Mouse (Mus musculus) gastrocnemius, adult 18-20 months (tissue): Measurements from ENCODE around the gene Cfl2. TPM values are rescaled to one million over a fixed set of nuclear protein-coding genes. Genes with fewer than 3 reads are reported as not detected.
"Not testable (repeated sequence)": the region's sequence is repeated elsewhere in the genome, so short reads cannot be mapped to it uniquely, and the experiment has no call there.

Experiments used
- DNase-seq: peaks from one replicate; pipeline ENCODE4 v3.0.0; 2021; ENCODE audit warnings: low spot score
- long read RNA-seq, 2 experiments: library from polyadenylated mRNA; stranded (forward); transcript quantifications; one replicate each; pipeline ENCODE4 v2.0.0; 2021
- total RNA-seq, 2 experiments: library from RNA; stranded (reverse); gene quantifications; 2 replicates each; pipeline ENCODE4 v1.2.3; 2021

Gene Cfl2
- 100 to 1,000 TPM; 462 to 524 TPM for total RNA-seq
- long read RNA-seq, experiment 1, transcript Cfl2-201 (4 exons, 2,940 nt): major isoform, 398 of 529 reads
- long read RNA-seq, experiment 1, transcript Cfl2-203 (4 exons, 1,128 nt): minor isoform, 46 of 529 reads
- long read RNA-seq, experiment 1, partial matches to known transcripts: 18 of 529 reads
- long read RNA-seq, experiment 1, other reads (novel, unspliced or antisense): 62 of 529 reads
- long read RNA-seq, experiment 2, transcript Cfl2-203 (4 exons, 1,128 nt): minor isoform, 33 of 474 reads
- long read RNA-seq, experiment 2, transcript Cfl2-201 (4 exons, 2,940 nt): major isoform, 355 of 474 reads
- long read RNA-seq, experiment 2, partial matches to known transcripts: 15 of 474 reads
- long read RNA-seq, experiment 2, other reads (novel, unspliced or antisense): 68 of 474 reads

DNA sequence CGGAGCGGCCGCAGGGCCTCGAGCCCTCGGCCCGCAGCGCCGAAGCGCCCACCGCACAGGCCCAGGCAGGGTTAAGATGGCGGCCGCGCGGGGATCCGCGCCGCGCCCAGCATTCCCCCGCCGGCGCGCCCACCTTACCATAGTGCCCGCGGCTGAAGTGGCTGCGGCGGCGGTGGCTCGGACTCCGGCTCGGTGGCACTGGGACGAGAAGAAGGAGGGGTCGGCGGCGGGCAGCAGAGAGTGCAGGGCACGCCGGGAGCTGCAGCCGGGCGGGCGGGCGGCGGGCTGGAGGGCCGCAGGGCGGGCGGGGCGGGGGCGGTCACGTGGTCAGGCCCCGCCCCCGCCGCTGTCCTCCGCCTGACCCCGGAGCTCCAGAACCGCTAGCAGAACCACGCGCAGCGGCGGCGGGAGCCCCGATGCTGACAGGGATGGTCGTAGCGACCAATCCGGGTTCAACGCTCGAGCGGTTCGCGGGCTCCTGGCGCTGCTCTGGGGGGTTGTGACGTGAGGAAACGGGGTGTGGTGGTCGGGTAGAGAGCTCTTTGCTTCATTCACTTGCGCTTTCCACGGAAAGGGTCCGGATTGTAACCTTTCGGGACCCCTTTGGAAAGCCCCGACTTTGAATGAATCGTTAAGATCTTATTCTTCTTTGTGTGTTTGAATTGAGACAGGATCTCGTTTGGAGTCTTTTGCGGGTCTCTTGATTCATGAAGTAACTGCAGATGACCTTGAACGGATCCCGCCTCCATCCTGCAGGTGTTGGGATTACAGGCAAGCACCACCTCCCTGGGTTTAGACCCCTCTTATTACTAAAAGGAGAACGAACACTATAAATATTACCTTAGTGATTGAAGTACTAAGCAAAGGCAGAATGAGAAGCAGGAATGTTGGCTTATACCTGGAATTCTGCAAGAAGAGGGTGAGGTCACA lies at the start of gene Cfl2:
Cfl2 (minus strand) TSS at position 272 of the 930 bp plus-strand sequence.
- peak; percentile 80 for DNase-seq

DNA sequence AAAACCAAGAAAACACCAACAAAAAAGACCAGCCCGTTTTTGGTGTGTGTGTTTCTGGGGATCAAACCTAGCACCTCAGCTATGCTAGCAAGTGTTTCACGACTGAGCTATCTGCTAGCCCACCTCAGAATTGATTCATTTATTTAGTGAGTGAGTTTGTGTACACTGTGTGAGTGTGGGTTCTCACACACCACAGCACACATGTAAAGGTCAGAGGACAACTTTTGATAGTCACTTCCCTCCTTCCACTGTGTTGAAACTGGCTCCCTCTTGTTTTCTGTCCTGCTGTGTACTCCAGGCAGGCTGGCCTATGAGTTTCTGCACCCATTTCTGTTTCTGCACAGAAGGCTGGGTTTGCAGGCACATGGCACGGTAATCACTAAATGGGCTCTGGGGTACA lies 47.7 kb upstream of the Cfl2 start:
- DNase-seq: no peak

DNA sequence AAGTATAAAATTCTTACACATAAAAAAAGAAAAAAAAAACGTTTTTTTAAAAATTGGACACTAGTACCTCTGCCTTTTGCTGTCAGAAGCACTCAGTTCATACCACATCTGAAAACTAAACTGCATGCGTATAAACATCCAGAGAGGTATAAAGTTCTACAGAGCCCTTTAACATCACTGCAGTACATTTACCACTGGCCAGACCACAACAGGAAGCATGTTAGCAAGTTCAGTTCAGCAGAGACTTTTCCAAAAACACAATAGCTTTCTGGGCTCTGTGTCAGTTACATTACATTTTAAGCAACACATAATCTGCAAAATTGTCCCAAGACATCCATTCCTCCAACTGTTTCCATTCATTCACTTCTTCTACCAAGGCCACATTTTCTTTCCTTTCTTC lies 29.9 kb upstream of the Cfl2 start:
- not testable (repeated sequence) for DNase-seq

GRCm38 (mm10) chr12:54890426-54890825 lies 27.7 kb upstream of the Cfl2 start:
- DNase-seq: no peak

DNA sequence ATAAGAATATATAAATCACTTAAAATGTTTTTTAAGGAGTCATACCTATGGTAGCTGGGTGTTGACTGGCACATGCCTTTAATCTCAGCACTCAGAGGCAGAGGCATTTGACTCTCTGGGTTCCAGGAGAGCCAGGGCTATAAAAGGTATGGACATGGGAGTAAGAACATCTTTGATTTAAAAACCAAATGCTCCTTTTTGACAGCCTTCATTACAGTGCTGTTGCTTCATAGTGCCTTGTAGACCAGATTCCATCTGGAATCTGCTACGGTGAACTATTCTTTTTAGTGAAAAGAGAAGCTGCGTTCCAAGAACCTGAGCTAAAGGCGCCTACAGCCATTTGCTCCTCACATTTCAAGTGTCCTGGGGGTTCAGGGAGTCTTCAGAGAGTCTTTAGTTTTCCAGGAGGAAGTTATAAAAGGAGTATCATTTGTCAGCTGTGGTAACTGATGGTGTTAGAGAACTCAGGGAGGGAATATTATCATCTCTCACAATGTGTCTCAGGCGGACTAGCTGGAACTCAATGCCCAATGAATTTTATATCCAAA lies 25.0 kb upstream of the Cfl2 start:
- DNase-seq: no peak

GRCm38 (mm10) chr12:54879630-54880029 lies 17.0 kb upstream of the Cfl2 start:
- DNase-seq: peak; percentile 68

DNA sequence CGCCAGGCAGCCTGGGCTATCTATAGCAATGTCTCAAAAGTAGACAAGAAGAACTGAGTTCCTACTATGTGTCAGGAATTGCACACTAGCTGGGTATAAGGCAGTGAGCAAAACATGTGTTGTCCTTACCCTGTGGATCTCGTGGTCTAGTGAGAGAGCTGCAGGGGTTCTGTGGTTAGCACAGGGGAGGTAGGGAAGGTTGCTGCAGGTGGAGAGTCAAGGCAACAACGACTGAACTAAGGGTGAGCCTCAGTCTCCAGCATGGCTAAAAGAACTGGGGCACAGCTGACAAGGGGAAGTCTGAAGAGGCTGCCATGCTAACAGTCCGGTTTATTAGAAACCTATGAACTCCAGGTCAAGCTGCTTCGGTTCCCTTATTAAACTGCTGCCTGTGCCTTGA lies 16.5 kb upstream of the Cfl2 start:
- no peak for DNase-seq

GRCm38 (mm10) chr12:54877875-54878274 lies 15.2 kb upstream of the Cfl2 start:
- DNase-seq: no peak

- DNase-seq: no peak
Measured at GRCm38 (mm10) chr12:54876879-54877278, 14.2 kb upstream of the Cfl2 start.

DNA sequence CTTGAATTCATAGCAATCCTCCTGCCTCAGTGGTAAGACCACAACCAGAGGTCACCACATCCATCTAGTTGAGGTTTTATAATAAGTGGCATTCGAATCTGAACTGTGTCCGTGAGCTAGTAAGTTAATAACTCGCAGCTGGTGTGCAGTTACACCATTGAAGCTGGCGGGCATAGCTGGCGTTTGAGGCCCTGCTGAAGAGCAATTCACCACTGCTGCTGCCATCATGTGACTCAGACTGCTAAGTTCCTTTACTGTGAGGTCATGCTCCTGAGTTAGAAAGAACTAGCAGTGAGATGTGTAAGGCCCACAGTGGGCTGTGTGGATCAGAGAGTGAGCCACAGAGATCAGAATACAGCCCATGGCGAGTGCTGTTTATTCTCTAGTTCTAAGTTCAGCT lies 12.0 kb upstream of the Cfl2 start:
- peak; percentile 64 for DNase-seq

DNA sequence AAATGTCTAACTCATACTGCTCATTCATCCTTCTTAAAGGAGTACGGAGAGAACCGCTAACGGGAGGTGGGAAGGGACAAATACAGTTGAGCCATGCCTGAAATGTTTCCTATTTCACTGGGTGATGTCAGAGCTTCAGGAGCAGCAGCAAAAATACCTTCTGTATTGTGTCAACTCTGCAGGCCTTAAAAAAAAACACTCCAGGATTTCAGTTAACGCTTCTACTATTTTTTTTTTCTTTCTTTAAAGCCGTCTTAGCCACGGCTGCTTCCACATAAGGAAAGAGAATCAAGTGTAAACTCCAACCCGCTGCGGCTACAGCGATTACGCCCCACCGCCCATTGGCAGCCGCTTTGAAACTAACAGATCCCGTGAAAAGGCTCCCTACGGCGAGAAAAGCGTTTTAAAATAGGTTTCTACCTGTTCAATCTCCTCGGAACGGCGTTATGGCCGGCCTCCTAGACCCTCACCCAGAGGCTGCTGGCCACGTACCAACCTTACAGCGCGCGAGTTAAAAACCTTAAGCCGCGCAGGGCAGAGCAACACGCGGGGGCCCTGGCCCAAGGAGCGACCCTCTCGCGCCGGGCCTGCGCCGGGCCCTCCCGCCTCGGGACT lies 579 bp downstream of the Cfl2 start:
- DNase-seq: peak; percentile 64

DNA sequence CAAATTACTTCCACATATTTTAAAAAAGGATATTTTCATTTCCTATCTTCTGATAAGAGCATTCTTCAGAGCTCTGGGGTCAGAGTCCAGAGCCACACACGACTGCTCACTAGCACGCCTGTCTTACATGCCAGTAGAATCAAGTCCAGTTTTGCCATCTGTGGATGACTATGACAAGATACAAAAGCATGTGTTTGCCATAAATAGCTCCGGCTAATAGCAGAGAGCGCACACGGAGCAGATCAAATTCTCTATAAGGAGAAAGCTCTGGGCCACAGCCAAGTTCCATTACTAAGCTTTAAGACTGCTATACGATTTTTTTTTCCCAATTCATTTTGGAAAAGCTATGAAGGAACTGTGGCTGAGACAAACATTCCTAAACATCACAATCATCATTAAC lies 3.1 kb downstream of the Cfl2 start:
- DNase-seq: peak; percentile 42

GRCm38 (mm10) chr12:54850551-54850950 lies 12.1 kb downstream of the Cfl2 start:
- DNase-seq: no peak

GRCm38 (mm10) chr12:54844415-54844814 lies 18.3 kb downstream of the Cfl2 start:
- DNase-seq: no peak

GRCm38 (mm10) chr12:54841576-54841975 lies 21.1 kb downstream of the Cfl2 start:
- DNase-seq: no peak

- DNase-seq: no peak
Measured at GRCm38 (mm10) chr12:54839815-54840214, 22.9 kb downstream of the Cfl2 start.

- no peak for DNase-seq
Measured at GRCm38 (mm10) chr12:54838931-54839330, 23.7 kb downstream of the Cfl2 start.

GRCm38 (mm10) chr12:54835608-54836570 lies 26.8 kb downstream of the Cfl2 start:
- DNase-seq: peak; percentile 34

DNA sequence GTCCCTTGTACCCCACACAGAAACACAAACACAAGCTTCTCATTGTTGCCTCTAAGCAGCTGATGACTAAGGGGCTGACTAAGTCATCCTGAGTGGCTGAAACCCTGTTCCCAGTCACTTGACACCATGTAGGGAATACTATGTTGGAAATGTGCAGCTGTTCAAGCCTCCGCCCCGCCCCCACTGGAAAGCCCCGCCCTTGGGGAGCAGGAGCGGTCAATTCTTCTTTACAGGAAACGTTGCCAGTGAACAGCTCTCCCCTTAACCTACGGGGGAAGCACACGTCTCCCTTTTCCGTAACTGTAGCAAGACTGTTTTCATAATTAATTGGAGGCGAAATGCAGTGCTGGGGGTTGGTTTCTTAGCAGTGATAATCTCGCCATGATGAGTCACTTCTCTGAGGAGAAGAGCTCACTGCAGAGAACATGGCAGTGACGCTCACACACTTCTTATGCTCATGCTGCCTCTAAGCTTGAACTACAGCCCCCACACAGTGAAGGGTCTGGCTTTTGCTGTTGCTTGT lies 27.7 kb downstream of the Cfl2 start:
- DNase-seq: peak; percentile 85

DNA sequence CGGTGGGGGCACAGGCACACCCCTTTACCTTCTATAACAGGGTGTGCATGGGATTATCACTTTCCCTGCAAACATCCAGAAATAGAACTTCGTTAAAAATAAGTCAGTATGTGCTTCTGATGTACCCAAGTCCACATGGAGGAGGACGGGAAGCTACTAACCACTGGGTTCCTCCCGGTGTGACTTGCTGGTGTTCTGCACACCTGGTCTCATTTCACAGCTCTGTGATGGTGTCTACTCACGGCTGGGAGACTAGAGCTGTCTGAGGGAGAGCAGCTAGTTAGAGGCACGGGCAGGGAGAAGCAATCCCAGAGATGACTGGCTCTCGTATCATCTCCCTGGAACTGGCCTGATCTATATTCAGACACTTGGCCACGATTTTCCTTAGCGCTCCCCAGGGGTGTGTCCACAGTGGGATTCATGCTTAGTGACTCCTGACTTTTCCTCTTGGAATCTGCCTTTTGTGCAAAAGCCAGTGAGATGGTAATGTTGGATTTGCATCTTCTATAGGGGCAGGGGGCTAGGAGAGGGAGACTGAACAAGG lies 28.7 kb downstream of the Cfl2 start:
- DNase-seq: peak; percentile 50
